Mouse (Mus musculus) adrenal gland, postnatal 36 days (tissue): ENCODE measurements around the gene Haus4. TPM values are rescaled to one million over a fixed set of nuclear protein-coding genes. Genes with fewer than 3 reads are reported as not detected.

Experiments
- DNase-seq, 2 experiments: peaks; one replicate each; pipeline ENCODE4 v3.0.0; 2021; ENCODE audit warnings: mixed read lengths in 1 of 2
- total RNA-seq, 2 experiments: library from RNA; stranded (reverse); gene quantifications; 2 replicates each; pipeline ENCODE4 v1.2.3; 2021

Gene Haus4
- total RNA-seq, 2 experiments from 2014 or later = 22.5 to 27.0 TPM

- DNase-seq = peak; percentile 74 to 78
These were observed 18.6 kb upstream of the Haus4 start for GRCm38 (mm10) chr14:54572790-54573736.

- no peak for DNase-seq
These were observed 17.7 kb upstream of the Haus4 start for GRCm38 (mm10) chr14:54572122-54572521.

GRCm38 (mm10) chr14:54569451-54570392 is 15.3 kb upstream of the Haus4 start:
- DNase-seq = no peak

- DNase-seq = peak; percentile 70 to 82
These were observed 14.4 kb upstream of the Haus4 start for GRCm38 (mm10) chr14:54568694-54569414.

- peak; percentile 30 to 32 for DNase-seq
These were observed 6.3 kb upstream of the Haus4 start for GRCm38 (mm10) chr14:54560527-54561242.

GRCm38 (mm10) chr14:54557330-54557729 is 2.9 kb upstream of the Haus4 start:
- DNase-seq = peak in 1 of 2 experiments; percentile 43

GRCm38 (mm10) chr14:54553454-54553974 is 902 bp downstream of the Haus4 start:
- peak in 1 of 2 experiments; percentile 53 for DNase-seq

- DNase-seq = no peak
These were observed 9.7 kb downstream of the Haus4 start for GRCm38 (mm10) chr14:54544703-54545102.

- no peak for DNase-seq
These were observed 13.6 kb downstream of the Haus4 start for GRCm38 (mm10) chr14:54540771-54541170.

- DNase-seq = no peak
These were observed 15.8 kb downstream of the Haus4 start for GRCm38 (mm10) chr14:54538580-54538979.

- DNase-seq = peak; percentile 84 to 87
These were observed 25.8 kb downstream of the Haus4 start for GRCm38 (mm10) chr14:54528446-54529111.

GRCm38 (mm10) chr14:54528007-54528393 is 26.4 kb downstream of the Haus4 start:
- no peak for DNase-seq

GRCm38 (mm10) chr14:54527227-54528006 is 27.0 kb downstream of the Haus4 start:
- peak in 1 of 2 experiments; percentile 40 for DNase-seq

- DNase-seq = no peak
These were observed 30.8 kb downstream of the Haus4 start for GRCm38 (mm10) chr14:54523600-54523999.

- no peak for DNase-seq
These were observed 37.6 kb downstream of the Haus4 start for GRCm38 (mm10) chr14:54516710-54517310.

GRCm38 (mm10) chr14:54509774-54510173 is 44.6 kb downstream of the Haus4 start:
- DNase-seq = no peak

- DNase-seq = no peak
These were observed 51.3 kb downstream of the Haus4 start for GRCm38 (mm10) chr14:54503092-54503491.

- no peak for DNase-seq
These were observed 53.1 kb downstream of the Haus4 start for GRCm38 (mm10) chr14:54501365-54501764.

- no peak for DNase-seq
These were observed 55.1 kb downstream of the Haus4 start for GRCm38 (mm10) chr14:54499330-54499729.
